Mouse (Mus musculus): ENCODE measurements around the gene Cited2.

- TF ChIP-seq GATA1 (IDR thresholded peaks at IDR 0.05; ENCODE audit: borderline replicate concordance, low read length) (no peak), FLI1 (IDR thresholded peaks at IDR 0.05; ENCODE audit: low read length) (no peak)
Observed at GRCm38 (mm10) chr10:17775079-17775478, 52.1 kb downstream of the Cited2 start.

Data from megakaryocyte, embryonic 14.5 days (primary cell).